Mouse (Mus musculus) liver, embryonic 16.5 days (tissue): ENCODE data around the gene 1700001F09Rik. TPM values are rescaled to one million over a fixed set of nuclear protein-coding genes. Genes with fewer than 3 reads are reported as not detected.

Source experiments
- polyA plus RNA-seq: library from polyadenylated mRNA; unstranded; fragments of >200 nt; fragmentation: Nextera tagmentation; extraction: Ambion mirVana; gene quantifications from 2 replicates; pipeline ENCODE4 v1.2.1, GENCODE M21; 2015

Gene 1700001F09Rik
- polyA plus RNA-seq, 1 experiment from 2014 or later: not detected

Other genes with a start within 250 kb of the 1700001F09Rik start
- not detected in 2 replicates for gene Gm8104, start 247.2 kb downstream of the 1700001F09Rik start, polyA plus RNA-seq
- not detected in 2 replicates for gene Gm7233, start 167.9 kb downstream of the 1700001F09Rik start, polyA plus RNA-seq
- gene Gm8122, start 112.5 kb downstream of the 1700001F09Rik start, polyA plus RNA-seq: not detected in 2 replicates
- gene Gm8126, start 89.2 kb downstream of the 1700001F09Rik start, polyA plus RNA-seq: not detected in 2 replicates
- gene Gm9732, start 72.8 kb downstream of the 1700001F09Rik start, polyA plus RNA-seq: not detected in 2 replicates
- gene Gm8127, start 54.0 kb downstream of the 1700001F09Rik start, polyA plus RNA-seq: not detected in 2 replicates
- gene Gm8138, start 68.5 kb upstream of the 1700001F09Rik start, polyA plus RNA-seq: not detected in 2 replicates
- gene Gm5799, start 195.8 kb upstream of the 1700001F09Rik start, polyA plus RNA-seq: not detected in 2 replicates
- gene Gm17654, start 231.3 kb upstream of the 1700001F09Rik start, polyA plus RNA-seq: not detected in 2 replicates